Mouse (Mus musculus) CH12.LX (cell line): ENCODE measurements around the gene Trmt112. TPM values are rescaled to one million over a fixed set of nuclear protein-coding genes. Genes with fewer than 3 reads are reported as not detected.

ENCODE experiments used
- DNase-seq: peaks from one replicate; pipeline ENCODE4 v3.0.0-alpha.2; 2013; ENCODE audit errors: extremely low read depth
- H3K27ac ChIP-seq: 2 replicates; pipeline ENCODE4 v1.5.1; 2012; ENCODE audit warnings: low read depth, mild to moderate bottlenecking, control low read depth, moderate library complexity; ENCODE audit not compliant: insufficient read depth
- H3K27me3 ChIP-seq: replicated peaks from 2 replicates; pipeline ENCODE3; 2012; ENCODE audit warnings: inconsistent platforms
- H3K36me3 ChIP-seq, 2 experiments: replicated peaks in 1 of 2; 2 replicates each; pipeline versions ENCODE3 to v1.6.1; 2012; ENCODE audit warnings: inconsistent platforms in 1 of 2, low read length in 1 of 2, mild to moderate bottlenecking in 1 of 2, mixed read lengths in 1 of 2, moderate library complexity in 1 of 2; ENCODE audit not compliant: control insufficient read depth in 1 of 2, insufficient read depth in 1 of 2
- H3K4me1 ChIP-seq, 2 experiments: 2 replicates each; pipeline ENCODE4 v1.6.1; 2012; ENCODE audit warnings: inconsistent platforms in 1 of 2, moderate library complexity in 1 of 2; ENCODE audit not compliant: insufficient read depth in 2 of 2, control insufficient read depth in 1 of 2
- H3K4me2 ChIP-seq: 2 replicates; pipeline ENCODE4 v1.6.1; 2012; ENCODE audit warnings: low read depth, mild to moderate bottlenecking, control low read depth; ENCODE audit not compliant: poor library complexity, insufficient read depth, severe bottlenecking
- H3K4me3 ChIP-seq, 3 experiments: fragments of 150-350 bp in 1 of 3; sonication (generic) in 1 of 3; replicated peaks in 1 of 3; 2 replicates each; pipeline versions ENCODE3 to v1.5.1; 2011 to 2012; ENCODE audit warnings: low read depth in 2 of 3, low read length in 2 of 3, mild to moderate bottlenecking in 2 of 3, moderate library complexity in 2 of 3, control low read depth in 1 of 3, improper control_type of control experiment in 1 of 3, inconsistent platforms in 1 of 3, mixed read lengths in 1 of 3; ENCODE audit not compliant: poor library complexity in 1 of 3
- H3K79me2 ChIP-seq: replicated peaks from 2 replicates; pipeline ENCODE4 v1.6.1; 2012; ENCODE audit warnings: mild to moderate bottlenecking, moderate library complexity; ENCODE audit not compliant: control insufficient read depth, poor library complexity, insufficient read depth, severe bottlenecking; ENCODE audit errors: extremely low read depth
- H3K9ac ChIP-seq: 2 replicates; pipeline ENCODE4 v1.6.1; 2012; ENCODE audit warnings: low read depth, mild to moderate bottlenecking, control low read depth, moderate library complexity; ENCODE audit not compliant: insufficient read depth
- H3K9me3 ChIP-seq: replicated peaks from 2 replicates; pipeline ENCODE3; 2012; ENCODE audit warnings: low read length, inconsistent platforms, mixed read lengths
- CHD1 ChIP-seq: IDR thresholded peaks from 2 replicates; pipeline ENCODE4 v1.6.1; 2012; ENCODE audit warnings: low read depth, low read length, improper control_type of control experiment, inconsistent platforms
- CTCF ChIP-seq, 2 experiments: IDR thresholded peaks in 1 of 2; conservative IDR thresholded peaks in 1 of 2; 2 replicates each; pipeline ENCODE4 v1.5.1; 2011 to 2012; ENCODE audit warnings: low read depth in 2 of 2, low read length in 2 of 2, improper control_type of control experiment in 1 of 2, inconsistent platforms in 1 of 2, mild to moderate bottlenecking in 1 of 2, moderate library complexity in 1 of 2
- E2F4 ChIP-seq: IDR thresholded peaks from 2 replicates; pipeline ENCODE4 v1.6.1; 2011; ENCODE audit warnings: low read depth, low read length, improper control_type of control experiment; ENCODE audit not compliant: insufficient replicate concordance
- EP300 ChIP-seq: IDR thresholded peaks from 2 replicates; pipeline ENCODE4 v1.6.1; 2011; ENCODE audit warnings: low read length, improper control_type of control experiment
- GABPA ChIP-seq: IDR thresholded peaks from 2 replicates; pipeline ENCODE4 v1.6.1; 2012; ENCODE audit warnings: low read depth, low read length, improper control_type of control experiment, inconsistent platforms; ENCODE audit not compliant: insufficient replicate concordance
- HCFC1 ChIP-seq: IDR thresholded peaks from 2 replicates; pipeline ENCODE4 v1.6.1; 2012; ENCODE audit warnings: low read depth, mild to moderate bottlenecking, inconsistent platforms, low read length, improper control_type of control experiment
- JUN ChIP-seq: IDR thresholded peaks from 2 replicates; pipeline ENCODE4 v1.6.1; 2011; ENCODE audit warnings: low read depth, mild to moderate bottlenecking, low read length, improper control_type of control experiment, moderate library complexity; ENCODE audit not compliant: insufficient read depth
- KAT2A ChIP-seq: IDR thresholded peaks from 2 replicates; pipeline ENCODE4 v1.6.1; 2012; ENCODE audit warnings: low read length, improper control_type of control experiment, inconsistent platforms; ENCODE audit not compliant: insufficient replicate concordance
- MAFK ChIP-seq: IDR thresholded peaks from 2 replicates; pipeline ENCODE4 v1.6.1; 2011; ENCODE audit warnings: low read length, improper control_type of control experiment; ENCODE audit not compliant: insufficient replicate concordance
- MAZ ChIP-seq: IDR thresholded peaks from 2 replicates; pipeline ENCODE4 v1.6.1; 2012; ENCODE audit warnings: low read depth, mild to moderate bottlenecking, inconsistent platforms, low read length, improper control_type of control experiment, moderate library complexity
- MEF2A ChIP-seq: IDR thresholded peaks from 2 replicates; pipeline ENCODE4 v1.6.1; 2014; ENCODE audit warnings: low read depth, mild to moderate bottlenecking, inconsistent platforms, low read length, improper control_type of control experiment, borderline replicate concordance
- MYC ChIP-seq: IDR thresholded peaks from 2 replicates; pipeline ENCODE4 v1.6.1; 2011; ENCODE audit warnings: low read depth, mild to moderate bottlenecking, improper control_type of control experiment, low read length
- NRF1 ChIP-seq: IDR thresholded peaks from 2 replicates; pipeline ENCODE4 v1.6.1; 2014; ENCODE audit warnings: low read depth, mild to moderate bottlenecking, inconsistent platforms, low read length, improper control_type of control experiment, moderate library complexity
- PAX5 ChIP-seq: IDR thresholded peaks from 2 replicates; pipeline ENCODE4 v1.6.1; 2012; ENCODE audit warnings: low read length, inconsistent platforms, mixed read lengths
- POLR2A ChIP-seq: IDR thresholded peaks from 2 replicates; pipeline ENCODE4 v1.6.1; 2011; ENCODE audit warnings: low read depth, mild to moderate bottlenecking, improper control_type of control experiment, low read length
- POLR2AphosphoS2 ChIP-seq: IDR thresholded peaks from 2 replicates; pipeline ENCODE4 v1.6.1; 2011; ENCODE audit warnings: low read depth, low read length, improper control_type of control experiment
- RAD21 ChIP-seq: IDR thresholded peaks from 2 replicates; pipeline ENCODE4 v1.6.1; 2011; ENCODE audit warnings: low read depth, mild to moderate bottlenecking, low read length, improper control_type of control experiment, moderate library complexity
- RCOR1 ChIP-seq: conservative IDR thresholded peaks from 2 replicates; pipeline ENCODE4 v1.6.1; 2012; ENCODE audit warnings: low read depth, mild to moderate bottlenecking, inconsistent platforms, low read length, improper control_type of control experiment
- SIN3A ChIP-seq: IDR thresholded peaks from 2 replicates; pipeline ENCODE4 v1.6.1; 2012; ENCODE audit warnings: low read length, improper control_type of control experiment, inconsistent platforms
- SMC3 ChIP-seq: IDR thresholded peaks from 2 replicates; pipeline ENCODE4 v1.6.1; 2011; ENCODE audit warnings: low read depth, low read length, improper control_type of control experiment
- TBP ChIP-seq: conservative IDR thresholded peaks from 2 replicates; pipeline ENCODE4 v1.6.1; 2011; ENCODE audit warnings: low read depth, low read length, improper control_type of control experiment
- TCF12 ChIP-seq: IDR thresholded peaks from 2 replicates; pipeline ENCODE4 v1.6.1; 2014; ENCODE audit warnings: low read depth, mild to moderate bottlenecking, inconsistent platforms, low read length, improper control_type of control experiment
- UBTF ChIP-seq: IDR thresholded peaks from 2 replicates; pipeline ENCODE4 v1.6.1; 2012; ENCODE audit warnings: low read depth, mild to moderate bottlenecking, inconsistent platforms, low read length, improper control_type of control experiment, moderate library complexity
- USF1 ChIP-seq: IDR thresholded peaks from 2 replicates; pipeline ENCODE4 v1.6.1; 2014; ENCODE audit warnings: low read depth, mild to moderate bottlenecking, inconsistent platforms, low read length, improper control_type of control experiment
- USF2 ChIP-seq: conservative IDR thresholded peaks from 2 replicates; pipeline ENCODE4 v1.6.1; 2011; ENCODE audit warnings: low read depth, low read length, improper control_type of control experiment
- ZC3H11A ChIP-seq: IDR thresholded peaks from 2 replicates; pipeline ENCODE4 v1.6.1; 2012; ENCODE audit warnings: low read depth, mild to moderate bottlenecking, inconsistent platforms, low read length, improper control_type of control experiment
- ZKSCAN1 ChIP-seq: IDR thresholded peaks from 2 replicates; pipeline ENCODE4 v1.6.1; 2012; ENCODE audit warnings: low read depth, inconsistent platforms, low read length, improper control_type of control experiment, borderline replicate concordance
- ZMIZ1 ChIP-seq: IDR thresholded peaks from 2 replicates; pipeline ENCODE4 v1.6.1; 2012; ENCODE audit warnings: low read depth, mild to moderate bottlenecking, inconsistent platforms, low read length, improper control_type of control experiment
- ZNF384 ChIP-seq: IDR thresholded peaks from 2 replicates; pipeline ENCODE4 v1.6.1; 2012; ENCODE audit warnings: low read depth, low read length, improper control_type of control experiment, inconsistent platforms
- dilution Hi-C: fragments of 300-500 bp; cut with MboI; formaldehyde crosslinking; loops from 2 replicates; pipeline ENCODE4 v1.14.3; 2020; ENCODE audit warnings: low sequenced_read_pairs; ENCODE audit not compliant: extremely low pct_unique_long_range_greater_than_20kb, extremely low pct_ligation_motif_present
- in situ Hi-C: fragments of 300-500 bp; cut with MboI; formaldehyde crosslinking; loops from 3 replicates; pipeline ENCODE4 v1.14.3; 2019; ENCODE audit warnings: low sequenced_read_pairs, low pct_ligation_motif_present, low pct_unique_long_range_greater_than_20kb, mixed read lengths
- polyA plus RNA-seq: library from polyadenylated mRNA; unstranded; fragments of >175 nt; gene quantifications from 2 replicates; pipeline ENCODE4 v1.2.1, GENCODE M21; 2012; ENCODE audit warnings: low read depth; ENCODE audit not compliant: insufficient read length
- total RNA-seq, 2 experiments: library from RNA; depleted of rRNA; stranded (reverse); fragments of 300-350 nt in 1 of 2; fragments of >200 nt in 1 of 2; gene quantifications; 2 replicates each; pipeline ENCODE4 v1.2.3; 2012 to 2014

Gene Trmt112
- total and polyA plus RNA-seq, 3 experiments, result 97.9 to 212 (median 198) TPM

GRCm38 (mm10) chr19:6871574-6872271 lies 37.8 kb upstream of the Trmt112 start (continued):
- TF ChIP-seq USF2 (no peak), TCF12 (peak; percentile 40; the same call in 1 of the 2 replicates), E2F4 (no peak), KAT2A (no peak)

GRCm38 (mm10) chr19:6872701-6873100 lies 36.8 kb upstream of the Trmt112 start:
- no peak overlapping the region for H3K9ac ChIP-seq
- H3K36me3 ChIP-seq, result no peaks in the 10 kb centered on the region
- DNase-seq, result no peak
- in situ Hi-C loops, result loop anchor here (5.0 kb wide), 1 partner anchor 50 kb away; the partner anchor contains the start of gene Esrra
- H3K4me1 ChIP-seq, result peaks cover 8 to 37% of the 10 kb centered on the region in 2 experiments
- TF ChIP-seq MAZ, result no peak
- no peak for TF ChIP-seq TBP
- TF ChIP-seq NRF1, result no peak
- TF ChIP-seq PAX5, result no peak
- no peak for TF ChIP-seq MEF2A
- TF ChIP-seq RAD21, result no peak
- TF ChIP-seq USF1, result no peak
- TF ChIP-seq KAT2A, result no peak
- no peak for TF ChIP-seq CHD1
- no peak for TF ChIP-seq EP300
- TF ChIP-seq ZMIZ1, result no peak
- TF ChIP-seq GABPA, result no peak
- no peak for TF ChIP-seq CTCF (conservative IDR thresholded peaks at IDR 0.05 in 1 of 2, IDR thresholded peaks at IDR 0.05 in 1 of 2; ENCODE audit: low read depth in 2 of 2, low read length in 2 of 2)
- no peak for TF ChIP-seq HCFC1
- TF ChIP-seq RCOR1, result no peak
- H3K4me3 ChIP-seq, result no peak overlapping the region
- no peak overlapping the region for H3K4me2 ChIP-seq
- H3K27ac ChIP-seq, result no peak overlapping the region
- H3K27me3 ChIP-seq, result no peaks in the 10 kb centered on the region
- dilution Hi-C loops, result no loop called here
- peaks cover 4% of the 10 kb centered on the region for H3K9me3 ChIP-seq
- H3K79me2 ChIP-seq, result no peaks in the 10 kb centered on the region

GRCm38 (mm10) chr19:6874257-6874656 lies 35.2 kb upstream of the Trmt112 start:
- H3K9me3 ChIP-seq, result peaks cover 4% of the 10 kb centered on the region
- in situ Hi-C loops (loop anchor here (5.0 kb wide), 1 partner anchor 48 kb away; the partner anchor contains the start of gene Esrra), dilution Hi-C loops (no loop called here)
- peaks cover 8 to 35% of the 10 kb centered on the region in 2 experiments for H3K4me1 ChIP-seq
- no peak overlapping the region for H3K4me2 ChIP-seq
- H3K27ac ChIP-seq, result no peak overlapping the region
- no peak overlapping the region for H3K4me3 ChIP-seq
- no peaks in the 10 kb centered on the region for H3K36me3 ChIP-seq
- no peak for TF ChIP-seq RAD21
- no peak for TF ChIP-seq USF2
- no peak for TF ChIP-seq CHD1
- TF ChIP-seq MAFK, result no peak
- no peak for TF ChIP-seq ZKSCAN1
- TF ChIP-seq KAT2A, result no peak
- TF ChIP-seq HCFC1, result no peak
- no peak for TF ChIP-seq POLR2A
- TF ChIP-seq NRF1, result no peak
- no peak for TF ChIP-seq SIN3A
- no peak for TF ChIP-seq PAX5
- no peak for TF ChIP-seq TCF12
- no peak for TF ChIP-seq SMC3
- TF ChIP-seq ZNF384, result no peak
- TF ChIP-seq MYC, result no peak
- TF ChIP-seq JUN, result no peak
- TF ChIP-seq POLR2AphosphoS2, result no peak
- no peak for TF ChIP-seq UBTF
- TF ChIP-seq EP300, result no peak
- TF ChIP-seq ZC3H11A, result no peak
- no peak overlapping the region for H3K9ac ChIP-seq
- no peaks in the 10 kb centered on the region for H3K79me2 ChIP-seq
- H3K27me3 ChIP-seq, result no peaks in the 10 kb centered on the region
- DNase-seq, result no peak
